Mouse (Mus musculus) C2C12 (cell line): ENCODE measurements around the gene Rev1. TPM values are rescaled to one million over a fixed set of nuclear protein-coding genes. Genes with fewer than 3 reads are reported as not detected.
"Not testable (repeated sequence)": the region's sequence is repeated elsewhere in the genome, so short reads cannot be mapped to it uniquely, and the experiment has no call there.

ENCODE experiments used
- H3K27me3 ChIP-seq: one replicate; pipeline ENCODE4 v1.6.1; 2011; ENCODE audit not compliant: control insufficient read depth, insufficient read depth, insufficient read length
- H3K36me3 ChIP-seq: one replicate; pipeline ENCODE4 v1.6.1; 2011; ENCODE audit not compliant: control insufficient read depth, insufficient read depth
- H3K4me3 ChIP-seq: one replicate; pipeline ENCODE4 v1.5.1; 2011; ENCODE audit warnings: mild to moderate bottlenecking, control low read depth; ENCODE audit not compliant: poor library complexity, insufficient read depth, severe bottlenecking
- H3K79me2 ChIP-seq: one replicate; pipeline ENCODE4 v1.6.1; 2011; ENCODE audit not compliant: control insufficient read depth, insufficient read depth
- H3K79me3 ChIP-seq: one replicate; pipeline ENCODE4 v1.6.1; 2011; ENCODE audit warnings: low read depth, control low read depth
- H3ac ChIP-seq: one replicate; pipeline ENCODE3; 2011; ENCODE audit warnings: low read depth; ENCODE audit not compliant: control insufficient read depth, insufficient read length
- CEBPB ChIP-seq: IDR thresholded peaks from one replicate; pipeline ENCODE4 v1.6.1; 2011; ENCODE audit warnings: low read depth, mild to moderate bottlenecking, control low read depth, moderate library complexity
- CTCF ChIP-seq: IDR thresholded peaks from one replicate; pipeline ENCODE4 v1.5.1; 2011; ENCODE audit not compliant: control insufficient read depth, insufficient read depth, insufficient read length
- FOSL1 ChIP-seq: IDR thresholded peaks from one replicate; pipeline ENCODE4 v1.8.0; 2011; ENCODE audit warnings: mild to moderate bottlenecking, low read length; ENCODE audit not compliant: poor library complexity, insufficient read depth, severe bottlenecking
- MAX ChIP-seq: IDR thresholded peaks from one replicate; pipeline ENCODE4 v1.6.1; 2011; ENCODE audit warnings: mild to moderate bottlenecking, control low read depth
- MYOD1 ChIP-seq: IDR thresholded peaks from one replicate; pipeline ENCODE4 v1.6.1; 2011; ENCODE audit warnings: low read depth; ENCODE audit not compliant: control insufficient read depth, insufficient read length
- MYOG ChIP-seq: IDR thresholded peaks from one replicate; pipeline ENCODE4 v1.6.1; 2011; ENCODE audit not compliant: control insufficient read depth, insufficient read length; ENCODE audit errors: extremely low read depth
- USF1 ChIP-seq: IDR thresholded peaks from one replicate; pipeline ENCODE4 v1.6.1; 2011; ENCODE audit warnings: low read depth, mild to moderate bottlenecking, control low read depth, moderate library complexity
- polyA plus RNA-seq: library from polyadenylated mRNA; unstranded; fragments of >200 nt; fragmentation: generic; extraction: Trizol; gene quantifications from one replicate; pipeline ENCODE4 v1.2.1, GENCODE M21; 2012; ENCODE audit warnings: missing spikeins

Gene Rev1
- polyA plus RNA-seq, 1 experiment, result 7.0 TPM

DNA sequence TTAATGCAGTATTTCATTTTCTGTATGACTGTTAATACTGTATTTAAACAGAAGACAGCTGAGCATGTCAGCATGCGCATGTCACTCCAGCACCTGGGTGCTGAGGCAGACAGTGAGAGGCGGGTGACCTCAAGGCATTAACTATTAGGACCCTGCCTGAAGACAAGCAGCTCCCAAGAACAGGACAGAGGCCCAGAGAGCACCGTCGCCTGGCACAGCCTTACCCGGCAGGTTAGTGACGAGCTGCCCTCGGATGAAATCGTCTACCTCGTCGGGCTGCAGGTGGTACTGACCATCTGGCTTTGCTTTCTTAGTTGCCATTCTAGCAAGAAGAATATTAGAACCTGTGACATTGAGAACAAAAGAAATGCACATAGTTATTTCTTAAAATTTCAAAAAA is 62.3 kb downstream of the Rev1 start:
- Histone ChIP-seq H3K27me3 (no peaks in the 10 kb centered on the region), H3ac (no peak overlapping the region), H3K79me2 (no peaks in the 10 kb centered on the region), H3K79me3 (no peaks in the 10 kb centered on the region), H3K4me3 (no peak overlapping the region), H3K36me3 (peaks cover 85% of the 10 kb centered on the region)
- TF ChIP-seq CEBPB, result no peak

DNA sequence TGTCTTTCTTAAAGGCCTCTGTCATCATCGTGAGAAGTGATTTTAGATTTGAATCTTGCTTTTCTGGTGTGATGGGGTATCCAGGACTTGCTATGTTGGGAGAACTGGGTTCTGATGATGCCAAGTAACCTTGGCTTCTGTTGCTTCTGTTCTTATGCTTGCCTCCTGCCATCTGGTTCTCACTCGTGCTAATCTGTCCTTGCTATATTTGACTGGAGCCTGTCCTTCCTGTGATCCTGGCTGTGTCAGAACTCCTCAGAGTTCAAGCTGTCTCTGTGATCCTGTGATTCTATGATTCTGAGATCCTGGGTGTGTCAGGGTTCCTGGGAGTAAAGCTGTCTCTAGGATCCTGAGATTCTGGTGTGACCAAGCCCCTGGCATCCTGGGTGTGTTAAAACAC is 67.4 kb downstream of the Rev1 start:
- not testable (repeated sequence) for H3K79me3 ChIP-seq

DNA sequence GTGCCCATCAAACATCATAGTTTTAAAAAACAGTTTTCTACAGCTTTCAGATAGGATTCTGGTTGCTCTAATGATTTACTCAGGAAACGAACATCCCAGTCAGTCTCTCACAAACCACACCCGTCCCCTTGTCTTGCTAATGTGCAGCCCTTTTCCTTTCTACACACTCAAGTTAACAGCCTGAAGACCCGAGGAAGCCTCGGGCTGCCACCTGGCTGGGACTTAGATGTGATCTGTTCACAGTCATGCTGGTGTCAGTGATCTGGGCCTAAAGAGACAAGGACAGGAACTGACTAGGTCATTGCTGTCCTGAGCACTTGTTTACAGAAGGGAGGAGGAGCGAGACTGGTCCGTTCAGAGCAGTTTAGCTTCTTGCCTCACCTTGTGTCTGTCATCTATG is 71.2 kb downstream of the Rev1 start:
- TF ChIP-seq CEBPB (no peak), FOSL1 (no peak), MAX (no peak), USF1 (no peak), MYOG (no peak), MYOD1 (no peak), CTCF (no peak)
- no peaks in the 10 kb centered on the region for H3K79me2 ChIP-seq
- H3ac ChIP-seq, result no peak overlapping the region
- no peaks in the 10 kb centered on the region for H3K27me3 ChIP-seq
- H3K4me3 ChIP-seq, result no peak overlapping the region
- H3K36me3 ChIP-seq, result peaks cover 73% of the 10 kb centered on the region
- no peaks in the 10 kb centered on the region for H3K79me3 ChIP-seq

More for the DNA sequence above, 67.4 kb downstream of the Rev1 start:
- not testable (repeated sequence) for H3K79me2 ChIP-seq, H3K27me3 ChIP-seq, H3K4me3 ChIP-seq, H3ac ChIP-seq
- peaks cover 79% of the 10 kb centered on the region for H3K36me3 ChIP-seq

DNA sequence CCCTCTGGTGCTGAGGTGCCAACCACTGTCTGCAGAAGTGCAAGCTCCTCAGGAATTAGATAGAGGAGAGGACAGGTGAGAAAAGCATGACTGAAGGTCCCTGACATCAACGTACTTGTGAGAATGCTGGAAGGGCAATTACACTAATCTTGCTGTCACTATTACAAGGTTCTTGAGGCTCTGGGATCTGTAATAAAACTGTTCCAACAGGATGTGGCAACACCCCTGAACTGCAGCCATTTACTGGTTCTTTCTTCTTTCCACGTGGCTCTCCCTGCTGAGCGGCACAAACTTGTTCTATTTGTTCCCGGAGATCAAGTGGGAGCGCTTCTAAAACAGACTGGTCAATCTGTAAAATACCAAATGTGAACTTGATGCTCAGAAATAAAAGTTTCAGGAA is 74.4 kb downstream of the Rev1 start:
- H3K79me2 ChIP-seq, result no peaks in the 10 kb centered on the region
- no peak overlapping the region for H3ac ChIP-seq
- no peak overlapping the region for H3K4me3 ChIP-seq
- no peaks in the 10 kb centered on the region for H3K27me3 ChIP-seq
- no peak for TF ChIP-seq FOSL1
- TF ChIP-seq MYOG, result no peak
- TF ChIP-seq CTCF, result no peak
- TF ChIP-seq USF1, result no peak
- no peak for TF ChIP-seq MAX
- no peaks in the 10 kb centered on the region for H3K79me3 ChIP-seq
- H3K36me3 ChIP-seq, result peaks cover 78% of the 10 kb centered on the region

DNA sequence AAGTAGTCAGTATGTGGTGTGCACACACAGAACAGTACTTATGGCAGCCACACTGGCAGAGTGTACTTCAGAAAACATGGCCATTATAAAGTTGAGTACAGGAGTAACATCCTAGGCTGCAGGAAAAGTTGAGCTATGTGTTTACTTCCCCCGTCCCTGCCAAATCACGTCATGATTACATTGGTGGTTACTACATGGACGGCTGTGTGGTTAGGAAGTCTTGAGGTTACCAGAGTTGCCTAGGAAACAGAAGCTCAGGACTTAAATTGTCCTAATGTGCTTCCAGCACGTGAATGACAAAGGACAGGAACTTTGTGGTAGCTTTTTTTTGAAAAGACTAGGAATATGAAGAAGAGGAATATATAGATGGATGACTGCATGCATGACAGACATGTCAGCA is 80.0 kb downstream of the Rev1 start:
- no peak for TF ChIP-seq CEBPB
- TF ChIP-seq FOSL1, result no peak
- no peak for TF ChIP-seq MAX
- TF ChIP-seq USF1, result no peak
- TF ChIP-seq CTCF, result no peak
- TF ChIP-seq MYOG, result no peak
- no peak for TF ChIP-seq MYOD1

DNA sequence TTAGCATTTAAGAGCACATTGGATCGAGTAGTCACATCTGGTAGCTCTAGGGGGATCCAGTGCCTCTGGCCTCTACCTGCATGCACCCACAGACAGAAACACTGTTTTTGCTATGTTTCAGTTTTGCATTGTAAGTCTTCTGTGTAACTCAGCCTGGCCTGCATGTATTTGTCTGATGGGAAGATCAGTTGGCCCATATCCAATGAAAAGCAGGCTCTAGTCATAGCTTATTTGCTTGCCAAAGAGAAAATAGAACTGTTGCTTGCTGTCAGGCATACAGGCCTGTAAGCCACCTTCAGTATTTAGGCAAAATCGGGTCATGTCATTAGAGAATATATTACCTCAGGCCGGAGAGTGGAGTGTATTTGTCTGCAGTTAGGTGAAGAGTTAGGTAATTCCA is 81.5 kb downstream of the Rev1 start:
- no peak overlapping the region for H3K4me3 ChIP-seq
- H3K79me3 ChIP-seq, result no peaks in the 10 kb centered on the region
- TF ChIP-seq MAX, result no peak
- no peak for TF ChIP-seq MYOD1
- no peak for TF ChIP-seq CTCF
- no peak for TF ChIP-seq MYOG
- no peak for TF ChIP-seq FOSL1
- H3ac ChIP-seq, result no peak overlapping the region
- H3K36me3 ChIP-seq, result peaks cover 97% of the 10 kb centered on the region
- H3K27me3 ChIP-seq, result no peaks in the 10 kb centered on the region
- no peaks in the 10 kb centered on the region for H3K79me2 ChIP-seq

More for the DNA sequence above, 80.0 kb downstream of the Rev1 start:
- no peak overlapping the region for H3ac ChIP-seq
- no peaks in the 10 kb centered on the region for H3K79me2 ChIP-seq
- H3K36me3 ChIP-seq, result peaks cover 99% of the 10 kb centered on the region
- no peaks in the 10 kb centered on the region for H3K79me3 ChIP-seq
- H3K4me3 ChIP-seq, result no peak overlapping the region
- H3K27me3 ChIP-seq, result no peaks in the 10 kb centered on the region

DNA sequence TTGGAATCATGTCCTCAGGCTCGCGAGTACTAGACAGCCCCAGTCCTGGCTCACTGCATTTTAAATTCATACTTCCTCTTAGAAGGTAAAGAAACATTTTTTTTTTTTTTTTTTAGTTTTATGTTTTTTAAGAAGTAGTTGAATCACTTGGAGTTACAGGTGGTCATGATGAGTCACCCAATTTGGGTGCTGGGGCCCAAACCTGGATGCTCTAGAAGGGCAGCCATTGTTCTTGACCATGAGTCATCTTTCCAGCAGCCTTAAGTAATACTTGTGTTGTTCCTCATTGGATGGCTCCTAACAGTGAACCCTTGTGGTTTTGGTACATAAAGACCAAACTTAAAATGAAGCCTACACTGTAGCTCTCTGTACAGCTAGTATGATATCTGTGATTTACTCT is 90.7 kb downstream of the Rev1 start:
- TF ChIP-seq CEBPB (no peak), CTCF (no peak), MAX (no peak), MYOG (no peak)
- Histone ChIP-seq H3K79me2 (no peaks in the 10 kb centered on the region), H3K79me3 (no peaks in the 10 kb centered on the region), H3K4me3 (no peak overlapping the region), H3K27me3 (no peaks in the 10 kb centered on the region), H3ac (no peak overlapping the region), H3K36me3 (peaks cover 71% of the 10 kb centered on the region)
